Mouse (Mus musculus) frontal cortex, adult 2 months (tissue): ENCODE measurements at regions not wholly inside any gene's neighbourhood (a gene's known extent, or its start where the extent isn't known, plus 50 kb on each side); places are given as distances from the start of the nearest gene placed in this dataset.

Source experiments
- DNase-seq, 2 experiments: peaks; one replicate each; pipeline ENCODE4 v3.0.0; 2022; ENCODE audit warnings: low spot score in 1 of 2; ENCODE audit errors: extremely low spot score in 1 of 2

- DNase-seq: no peak
These were observed 121.0 kb downstream of the Rbm26 start for GRCm38 (mm10) chr14:105056171-105056570.

GRCm38 (mm10) chr14:105038798-105039197 is 138.3 kb downstream of the Rbm26 start:
- no peak for DNase-seq

- DNase-seq: peak in 1 of 2 experiments; percentile 49
These were observed 142.3 kb downstream of the Rbm26 start for GRCm38 (mm10) chr14:105034712-105035377.

- DNase-seq: no peak
These were observed 157.2 kb downstream of the Rbm26 start for GRCm38 (mm10) chr14:105019971-105020370.

GRCm38 (mm10) chr14:105016089-105016846 is 160.9 kb downstream of the Rbm26 start:
- no peak for DNase-seq

- DNase-seq: no peak
These were observed 161.8 kb downstream of the Rbm26 start for GRCm38 (mm10) chr14:105015278-105015677.

GRCm38 (mm10) chr14:105010742-105011141 is 166.4 kb downstream of the Rbm26 start:
- no peak for DNase-seq

- DNase-seq: no peak
These were observed 168.8 kb downstream of the Rbm26 start for GRCm38 (mm10) chr14:105008331-105008730.

GRCm38 (mm10) chr14:104994066-104994465 is 183.1 kb downstream of the Rbm26 start:
- no peak for DNase-seq

- DNase-seq: no peak
These were observed 211.1 kb downstream of the Rbm26 start for GRCm38 (mm10) chr14:104966046-104966445.

GRCm38 (mm10) chr14:104943450-104943849 is 233.7 kb downstream of the Rbm26 start:
- no peak for DNase-seq

- DNase-seq: no peak
These were observed 237.2 kb downstream of the Rbm26 start for GRCm38 (mm10) chr14:104939961-104940360.

- no peak for DNase-seq
These were observed 239.9 kb downstream of the Rbm26 start for GRCm38 (mm10) chr14:104937083-104937864.

- no peak for DNase-seq
These were observed 241.2 kb downstream of the Rbm26 start for GRCm38 (mm10) chr14:104935956-104936355.

GRCm38 (mm10) chr14:104905706-104906105 is 271.4 kb downstream of the Rbm26 start:
- DNase-seq: no peak

GRCm38 (mm10) chr14:104902120-104903027 is 274.8 kb downstream of the Rbm26 start:
- no peak for DNase-seq

- no peak for DNase-seq
These were observed 276.1 kb downstream of the Rbm26 start for GRCm38 (mm10) chr14:104901072-104901471.

GRCm38 (mm10) chr14:104871203-104871602 is 305.9 kb downstream of the Rbm26 start:
- no peak for DNase-seq

GRCm38 (mm10) chr14:104867540-104867939 is 309.6 kb downstream of the Rbm26 start:
- no peak for DNase-seq

GRCm38 (mm10) chr14:104863881-104864280 is 313.2 kb downstream of the Rbm26 start:
- no peak for DNase-seq
